Mouse (Mus musculus): ENCODE results near the gene Zfp638.
A peak's percentile ranks its signal among the peaks of the same experiment; 100 is the strongest.
"Not testable (repeated sequence)": the region's sequence is repeated elsewhere in the genome, so short reads cannot be mapped to it uniquely, and the experiment has no call there.

Gene Zfp638

DNA sequence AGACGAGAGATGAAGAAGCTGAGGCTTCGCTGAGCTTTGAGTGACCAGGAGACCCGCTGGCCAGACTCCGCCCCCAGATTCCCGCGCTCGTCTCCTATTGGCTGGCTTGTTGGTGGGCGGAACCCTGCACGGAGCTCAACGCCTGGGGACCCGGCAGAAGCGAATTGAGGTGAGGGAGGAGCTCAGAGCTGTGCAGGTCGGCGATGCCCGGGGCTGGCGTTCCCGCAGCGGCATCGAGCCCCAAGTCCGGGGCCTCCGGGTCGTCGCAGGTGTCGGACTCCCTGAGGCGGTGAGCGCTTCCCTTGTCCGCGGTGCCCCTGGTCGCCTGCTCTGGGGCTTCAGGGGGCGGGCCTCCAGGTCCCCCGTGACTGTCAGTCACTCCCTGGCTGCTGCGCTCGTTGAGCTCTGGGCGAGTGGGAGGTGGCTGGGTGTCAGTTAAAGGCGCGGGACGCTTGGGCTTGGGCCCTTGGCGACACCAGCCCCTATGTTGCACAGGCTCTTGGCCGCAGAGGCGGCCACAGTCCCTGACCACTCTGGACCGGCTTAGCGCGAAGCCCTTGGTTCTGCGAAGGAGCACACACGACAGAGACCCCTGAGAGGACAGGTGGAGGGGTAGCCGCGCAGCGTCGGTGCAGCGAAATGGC, at the start of gene Zfp638:
Gene Zfp638, plus strand, starts transcription at position 156 of the 644 bp plus-strand sequence.
- peak; percentile 94 for DNase-seq (ENCODE audit: low spot score)

DNA sequence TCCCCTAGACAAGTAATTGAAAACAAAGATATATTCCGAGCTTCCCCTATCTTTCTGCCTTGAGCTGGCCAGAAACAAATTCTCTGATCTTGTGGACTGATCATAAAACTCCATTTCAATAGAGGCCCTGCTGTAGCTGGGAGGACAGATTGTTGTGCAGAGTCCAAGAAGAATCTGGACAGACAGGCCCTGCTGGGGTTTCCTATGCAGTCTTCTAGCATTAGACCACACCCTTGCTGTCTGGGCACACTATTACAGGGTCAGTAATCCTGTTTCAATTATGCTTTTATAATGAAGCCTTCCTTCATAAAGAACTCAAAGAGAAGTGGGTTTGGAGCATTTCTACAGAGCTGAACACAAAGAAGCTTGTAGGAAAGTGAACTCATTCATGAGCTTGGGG, 47.9 kb upstream of the Zfp638 start:
- no peak for DNase-seq (ENCODE audit: low spot score)

GRCm38 (mm10) chr6:83820727-83821515, 46.0 kb upstream of the Zfp638 start:
- DNase-seq (ENCODE audit: low spot score), result no peak

DNA sequence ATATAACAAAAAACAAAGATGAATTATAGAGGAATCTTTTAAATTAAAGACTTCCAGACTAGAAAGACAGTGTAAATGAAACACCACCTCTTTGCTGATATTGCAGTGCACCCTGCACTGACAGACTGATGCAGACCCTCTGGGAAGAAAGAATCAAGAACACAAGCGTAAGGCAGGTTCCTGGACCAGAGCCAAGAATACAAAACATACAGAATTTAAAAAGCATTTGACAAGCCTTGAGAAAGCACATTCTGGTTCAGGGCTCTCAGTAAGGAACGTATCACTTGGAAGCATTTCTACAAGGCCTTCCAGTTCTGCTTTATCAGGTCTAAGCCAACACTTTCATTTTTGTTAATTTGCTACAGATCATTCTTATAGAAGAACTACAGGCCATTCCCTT, 45.1 kb upstream of the Zfp638 start:
- DNase-seq (ENCODE audit: low spot score), result no peak

- no peak for DNase-seq (ENCODE audit: low spot score)
Observed at GRCm38 (mm10) chr6:83830941-83831605, 35.8 kb upstream of the Zfp638 start.

- DNase-seq (ENCODE audit: low spot score), result peak; percentile 96
Observed at GRCm38 (mm10) chr6:83831606-83832123, 35.2 kb upstream of the Zfp638 start, which contains the start of gene Paip2b. Paip2b (minus strand) TSS chr6:83831741.

GRCm38 (mm10) chr6:83832393-83832792, 34.5 kb upstream of the Zfp638 start:
- not testable (repeated sequence) for DNase-seq (ENCODE audit: low spot score)

DNA sequence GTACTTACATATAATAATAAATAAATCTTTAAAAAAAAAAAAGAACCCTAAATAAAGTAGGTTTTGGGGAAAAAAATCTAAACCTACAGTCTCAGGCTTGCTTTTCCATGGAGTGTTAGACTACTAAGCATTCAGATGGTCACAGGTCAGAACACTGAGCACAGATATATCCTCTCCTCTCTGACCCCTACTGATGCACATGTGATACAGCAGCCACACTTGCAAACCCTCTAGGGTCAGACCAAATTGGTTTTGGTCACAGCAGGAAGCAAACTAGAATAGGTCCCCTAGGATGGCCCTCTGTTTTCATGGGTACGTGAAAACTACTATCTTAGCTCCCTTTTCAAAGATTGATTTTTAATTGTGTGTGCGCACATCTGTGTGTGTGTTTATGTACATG, 30.1 kb upstream of the Zfp638 start:
- DNase-seq (ENCODE audit: low spot score), result no peak

- no peak for DNase-seq (ENCODE audit: low spot score)
Observed at GRCm38 (mm10) chr6:83838046-83838445, 28.9 kb upstream of the Zfp638 start.

DNA sequence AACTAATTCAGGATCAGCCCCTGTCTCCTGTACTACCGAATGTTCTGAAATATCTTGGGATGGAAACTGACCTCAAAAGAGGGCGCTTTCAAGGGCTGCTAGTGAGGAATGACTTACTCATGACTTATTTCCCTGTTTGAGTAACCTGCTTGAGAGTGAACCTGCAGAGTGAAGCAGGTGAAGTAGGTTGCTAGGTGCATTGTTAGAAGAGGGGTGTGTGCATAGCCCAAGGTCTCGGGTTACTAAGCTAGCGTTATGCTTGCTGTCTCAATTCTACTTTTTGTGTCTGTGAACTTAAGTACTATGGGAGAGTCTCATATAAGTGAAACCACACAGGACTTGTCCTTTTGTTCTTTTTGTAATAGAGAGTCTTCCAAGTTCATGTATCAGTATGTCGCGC, 26.8 kb upstream of the Zfp638 start:
- no peak for DNase-seq (ENCODE audit: low spot score)

GRCm38 (mm10) chr6:83844913-83845312, 22.0 kb upstream of the Zfp638 start:
- no peak for DNase-seq (ENCODE audit: low spot score)

DNA sequence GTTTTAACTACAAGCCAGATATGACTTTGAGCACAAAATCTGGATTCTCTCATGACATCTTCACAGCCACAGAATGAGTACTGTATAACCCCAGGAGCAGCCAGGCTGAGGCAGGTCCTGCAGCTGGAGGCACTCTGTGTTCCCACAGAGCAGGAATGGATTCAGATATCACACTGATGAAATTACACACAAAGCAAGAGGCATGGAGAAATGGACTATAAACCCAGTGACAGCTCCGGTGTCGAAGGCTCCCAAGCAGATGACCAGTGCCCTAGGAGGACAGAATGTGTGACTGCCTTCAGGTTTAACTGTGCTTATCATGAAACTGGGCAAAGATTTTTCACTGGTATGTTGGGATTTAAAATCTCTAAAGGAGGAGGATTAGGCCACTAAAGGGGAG, 20.8 kb upstream of the Zfp638 start:
- no peak for DNase-seq (ENCODE audit: low spot score)

DNA sequence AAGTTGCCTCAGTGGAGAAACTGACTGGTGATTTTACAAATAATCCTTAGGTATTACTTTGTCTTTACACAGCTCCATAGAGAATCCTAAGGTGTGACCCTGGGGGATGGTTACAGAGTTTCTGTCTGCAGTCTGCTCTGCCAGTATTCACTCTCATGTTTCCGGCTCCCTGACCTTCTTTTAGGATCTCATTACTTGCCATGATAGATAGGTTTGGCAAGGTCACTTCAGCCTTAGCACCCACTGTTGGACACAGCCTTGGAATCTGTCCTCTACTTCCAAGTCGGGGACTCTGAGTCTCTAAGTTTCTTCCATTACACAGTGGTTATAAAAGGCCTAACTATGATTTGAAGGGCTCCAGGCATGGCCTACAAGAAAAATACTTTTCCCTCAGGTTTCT, 17.5 kb upstream of the Zfp638 start:
- no peak for DNase-seq (ENCODE audit: low spot score)

DNA sequence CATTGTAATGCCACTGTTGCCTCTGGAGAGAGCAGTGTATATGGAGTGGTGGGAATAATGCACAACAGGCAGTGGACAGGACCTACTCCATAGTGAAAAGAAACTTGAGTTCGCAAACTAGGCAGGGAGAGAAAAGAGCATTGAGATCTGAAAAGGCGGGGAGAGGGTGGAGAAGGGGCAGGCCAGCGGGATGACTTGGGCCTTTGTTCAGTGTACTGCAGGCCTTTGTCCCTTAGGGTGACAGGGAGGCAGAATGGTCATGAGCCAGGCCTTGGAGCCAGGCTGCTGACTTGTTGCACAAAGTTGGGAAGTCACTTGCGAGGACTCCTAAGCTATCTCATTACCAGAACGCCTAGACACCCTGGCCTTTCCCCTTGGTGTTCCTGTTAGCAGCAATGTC, 9.4 kb upstream of the Zfp638 start:
- no peak for DNase-seq (ENCODE audit: low spot score)

- DNase-seq (ENCODE audit: low spot score), result no peak
Observed at GRCm38 (mm10) chr6:83860033-83860432, 6.9 kb upstream of the Zfp638 start.

DNA sequence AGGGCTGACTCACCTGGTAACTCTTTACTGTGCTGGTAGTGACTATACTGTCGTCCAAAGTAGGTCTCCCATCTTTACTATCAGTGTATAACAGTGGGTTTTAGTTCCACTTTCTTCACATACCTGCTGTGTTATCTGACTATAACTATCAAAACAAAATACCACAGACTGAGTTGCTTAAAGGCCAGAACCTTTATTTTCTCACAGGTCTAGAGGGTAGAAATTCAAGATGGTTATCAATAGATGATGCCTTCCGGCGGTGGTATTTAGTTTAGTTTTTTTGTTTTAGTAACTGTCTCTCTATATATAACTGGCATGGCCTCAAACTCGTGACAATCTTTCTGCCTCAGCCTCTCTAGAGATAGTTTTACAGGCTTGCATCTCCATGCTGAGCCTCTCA, 3.4 kb upstream of the Zfp638 start:
- DNase-seq (ENCODE audit: low spot score), result no peak

DNA sequence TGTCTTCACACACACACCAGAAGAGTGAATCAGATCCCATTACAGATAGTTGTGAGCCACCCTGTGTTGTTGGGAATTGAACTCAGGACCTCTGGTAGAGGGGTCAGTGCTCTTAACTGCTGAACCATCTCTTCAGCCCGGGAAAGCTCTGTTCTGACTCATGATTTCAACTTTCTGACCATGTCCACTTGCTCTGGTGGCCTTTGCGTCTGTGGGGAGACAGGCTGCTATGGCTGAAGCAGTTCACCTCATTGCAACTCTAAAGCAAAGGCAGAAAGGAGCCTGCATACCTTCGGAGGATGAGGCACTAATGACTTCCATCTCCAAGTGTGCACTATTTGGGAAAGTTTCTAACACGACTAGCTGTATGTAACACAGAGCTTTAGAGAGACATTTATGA, 486 bp upstream of the Zfp638 start:
- DNase-seq (ENCODE audit: low spot score), result no peak

DNA sequence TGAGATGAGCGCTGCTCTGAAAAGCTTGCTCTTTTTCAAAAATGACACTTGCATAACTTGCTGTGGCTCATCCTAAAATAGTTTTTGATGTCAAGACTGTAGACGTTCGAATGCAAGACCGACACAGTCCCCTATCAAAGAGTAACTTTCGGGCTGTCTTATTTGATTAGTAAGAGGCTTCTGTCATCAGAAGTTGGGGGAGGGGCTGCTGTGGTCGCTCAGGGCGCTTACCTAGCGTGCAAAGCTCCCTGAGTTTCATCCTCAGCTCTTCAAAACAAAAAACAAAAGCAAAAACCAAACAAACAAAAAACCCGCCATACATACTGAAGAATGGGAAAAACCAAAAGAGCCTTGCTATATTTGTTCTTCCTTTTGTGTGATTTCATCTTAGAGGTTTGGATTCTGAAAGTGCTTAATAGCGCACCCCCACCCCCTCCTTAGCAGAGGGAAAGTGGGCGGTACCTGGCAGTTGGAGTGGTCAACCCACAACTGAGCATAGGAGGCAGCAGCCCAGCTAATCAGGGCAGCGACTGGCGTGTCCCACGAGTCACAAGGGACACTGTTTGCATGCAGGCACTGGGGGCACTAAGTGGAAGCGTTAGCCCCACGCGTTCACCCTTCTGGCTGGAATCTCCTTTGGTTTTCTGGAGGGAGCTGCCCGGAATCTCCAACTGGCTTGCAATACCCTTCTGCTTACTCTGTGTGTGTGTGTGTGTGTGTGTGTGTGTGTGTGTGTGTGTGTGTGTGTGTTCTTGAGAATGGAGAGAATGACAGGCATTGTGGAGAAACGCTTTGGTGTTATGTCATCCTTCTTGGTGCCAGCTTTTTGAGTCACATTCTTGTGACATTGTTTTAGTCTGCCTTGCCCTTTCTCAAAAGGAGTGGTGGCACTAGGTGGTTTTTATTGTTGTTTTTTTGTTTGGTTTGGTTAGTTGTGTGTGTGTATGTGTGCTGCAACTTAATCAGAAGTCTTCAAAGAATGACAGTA, 983 bp downstream of the Zfp638 start:
- DNase-seq (ENCODE audit: low spot score), result peak; percentile 35

DNA sequence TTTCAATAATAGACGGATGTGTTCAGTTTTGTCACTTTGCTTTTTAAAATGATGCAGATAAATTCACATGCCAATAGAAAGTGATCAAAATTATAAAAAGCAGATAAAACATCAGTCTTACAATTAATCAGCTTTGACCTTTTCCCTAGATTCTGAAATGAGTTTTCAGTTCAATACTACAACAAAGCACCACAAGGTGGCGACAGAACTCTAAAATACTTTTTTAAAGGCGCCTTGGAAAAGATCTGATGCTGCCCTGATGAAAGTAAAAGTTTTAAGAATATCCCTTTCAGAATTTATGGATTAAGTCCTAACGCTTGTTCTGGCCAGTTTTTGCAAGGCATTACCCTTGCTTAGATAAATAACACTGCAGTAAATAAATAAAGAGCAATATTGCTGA, 12.9 kb downstream of the Zfp638 start:
- DNase-seq (ENCODE audit: low spot score), result no peak

DNA sequence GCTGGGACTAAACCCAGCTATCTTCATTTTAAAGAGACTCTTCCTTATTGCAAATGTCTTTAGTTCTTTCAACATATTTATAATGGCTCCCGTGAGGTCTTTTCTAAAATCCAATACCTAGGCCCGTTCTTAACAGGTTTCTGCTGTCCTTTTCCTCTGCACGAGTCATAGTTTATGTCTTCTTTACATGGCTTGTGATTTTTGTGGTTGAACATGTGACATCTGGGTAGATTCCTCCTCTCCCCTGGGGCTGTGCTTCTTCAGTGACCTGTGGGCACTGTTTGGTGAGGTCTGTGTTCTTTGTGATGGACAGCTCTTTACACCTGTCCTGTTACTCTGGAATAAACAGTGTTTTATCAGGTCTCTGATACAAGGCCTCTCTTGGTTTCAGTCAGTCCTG, 19.9 kb downstream of the Zfp638 start:
- DNase-seq (ENCODE audit: low spot score), result no peak

- DNase-seq (ENCODE audit: low spot score), result no peak
Observed at GRCm38 (mm10) chr6:83888802-83889201, 21.9 kb downstream of the Zfp638 start.

All from ovary, postnatal 36 days (tissue).